Mouse (Mus musculus) heart, adult 11 months (tissue): ENCODE measurements at regions not wholly inside any gene's neighbourhood (a gene's known extent, or its start where the extent isn't known, plus 50 kb on each side); places are given as distances from the start of the nearest gene placed in this dataset.

Experiments
- DNase-seq: peaks from one replicate; pipeline ENCODE4 v3.0.0; 2022

DNA sequence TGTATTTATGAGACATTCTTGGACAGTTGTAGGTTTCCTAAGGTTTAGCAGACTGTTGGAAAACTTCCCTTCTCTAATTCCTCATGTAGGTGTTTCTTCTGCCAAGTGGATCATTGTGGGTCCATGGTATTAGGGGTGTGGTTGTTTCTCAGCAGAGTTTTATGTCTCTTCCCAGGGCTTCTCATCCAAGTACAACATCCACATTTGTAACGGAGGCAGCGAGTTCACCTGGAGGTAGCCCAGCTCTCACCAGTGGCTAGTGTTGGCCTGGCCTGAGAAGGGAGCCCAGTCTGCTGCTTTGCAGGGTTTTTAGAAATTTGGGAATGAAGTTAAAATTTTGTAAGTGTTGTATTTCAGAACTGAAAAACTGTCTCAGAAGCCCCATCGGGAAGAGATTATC lies 122.4 kb downstream of the Wnt5a start:
- DNase-seq: peak; percentile 55

DNA sequence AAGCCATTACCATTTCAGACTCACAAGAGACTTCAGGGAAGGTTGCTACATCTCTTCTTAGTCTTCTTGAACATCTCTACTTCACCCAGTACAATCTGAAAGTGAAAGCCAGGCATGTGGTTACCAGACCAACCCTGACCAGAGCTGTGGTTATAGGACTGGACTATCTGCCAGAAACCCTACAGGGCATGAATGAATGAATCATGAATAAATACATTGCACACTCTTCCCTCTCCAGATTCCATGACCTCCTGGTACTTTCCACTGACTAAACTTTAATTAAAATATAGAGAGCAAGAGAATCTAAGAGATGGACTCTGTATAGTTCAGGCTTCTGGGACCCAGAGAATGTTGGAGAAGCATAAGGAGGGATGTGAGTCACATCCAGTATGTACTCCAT lies 130.6 kb downstream of the Wnt5a start:
- peak; percentile 19 for DNase-seq

- DNase-seq: peak; percentile 65
Observed at GRCm38 (mm10) chr14:28639056-28639455, 134.5 kb downstream of the Wnt5a start.

GRCm38 (mm10) chr14:28645807-28646206 lies 141.3 kb downstream of the Wnt5a start:
- DNase-seq: peak; percentile 76

GRCm38 (mm10) chr14:28649411-28649810 lies 144.9 kb downstream of the Wnt5a start:
- no peak for DNase-seq

- DNase-seq: peak; percentile 70
Observed at GRCm38 (mm10) chr14:28653059-28653930, 148.7 kb downstream of the Wnt5a start.

DNA sequence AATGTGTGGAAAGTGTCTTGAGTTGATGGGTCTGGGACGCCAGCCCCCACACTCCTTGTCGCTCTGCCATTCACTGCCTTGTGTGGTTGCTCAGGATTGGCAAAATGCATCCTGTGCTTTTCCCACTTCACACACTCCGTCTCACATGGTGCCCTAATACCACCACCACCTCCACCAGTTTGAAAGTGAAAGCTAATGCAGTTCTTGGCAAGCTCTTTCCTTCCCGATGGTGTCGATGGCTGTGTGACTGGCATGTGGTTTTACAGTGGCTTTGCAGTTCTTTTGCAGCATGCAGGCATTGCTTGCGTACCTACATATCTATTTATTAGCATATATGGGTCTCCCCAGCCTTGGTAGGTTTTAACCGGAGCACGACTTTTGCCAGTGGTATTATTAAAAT lies 152.7 kb downstream of the Wnt5a start:
- DNase-seq: peak; percentile 83

DNA sequence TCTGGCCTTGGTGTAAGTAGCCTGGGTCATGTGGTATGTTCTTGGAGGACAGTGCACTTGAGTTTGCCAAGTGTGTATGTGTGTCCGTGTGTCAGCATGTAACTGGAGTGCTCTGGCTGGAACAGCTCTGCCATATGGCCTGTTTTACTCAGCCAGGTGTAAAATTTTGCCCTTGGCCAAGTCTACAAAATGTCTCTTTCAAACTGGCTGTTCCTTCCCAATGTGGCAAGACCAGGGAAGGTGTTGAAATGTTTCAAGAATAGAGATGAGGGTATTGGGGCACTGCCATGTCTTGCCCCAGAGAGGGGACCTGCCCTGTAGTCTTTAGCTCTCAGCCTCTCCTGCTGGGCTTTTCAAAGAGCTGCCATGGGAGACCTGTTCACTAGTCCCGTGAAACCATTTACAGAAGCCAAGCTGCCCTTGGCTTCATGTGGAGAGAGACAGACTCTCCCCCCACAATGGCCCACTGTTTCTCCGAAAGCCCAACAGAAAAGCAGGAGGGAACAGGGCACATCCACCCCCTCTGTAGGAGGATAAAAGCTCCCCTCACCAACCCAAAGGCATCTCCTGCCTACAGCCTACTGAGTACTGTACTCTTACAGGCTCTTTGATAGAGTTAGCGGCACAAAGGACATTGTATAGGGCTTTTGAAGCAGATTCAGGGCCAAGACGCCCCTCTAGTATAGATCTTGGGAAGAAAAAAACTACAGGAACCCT lies 156.5 kb downstream of the Wnt5a start:
- DNase-seq: peak; percentile 68

DNA sequence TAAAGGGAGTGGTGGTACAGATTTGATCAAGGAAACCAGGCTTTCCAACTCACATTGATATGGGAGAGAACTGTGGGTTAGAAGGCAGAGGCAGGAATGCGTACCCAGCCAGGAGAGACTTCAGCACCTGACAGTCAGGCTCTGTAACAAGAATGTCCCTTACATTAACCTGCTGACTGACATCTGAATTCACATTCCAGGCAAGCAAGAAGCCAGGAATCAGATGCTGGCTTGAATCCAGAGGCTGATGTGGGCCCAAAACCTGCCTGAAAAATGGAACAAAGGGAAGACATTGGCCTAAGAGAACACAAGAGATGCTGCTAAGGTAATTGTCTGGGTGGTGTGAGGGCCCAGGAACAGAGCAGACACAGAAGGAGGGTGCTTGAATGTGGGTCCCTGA lies 158.8 kb downstream of the Wnt5a start:
- peak; percentile 39 for DNase-seq

DNA sequence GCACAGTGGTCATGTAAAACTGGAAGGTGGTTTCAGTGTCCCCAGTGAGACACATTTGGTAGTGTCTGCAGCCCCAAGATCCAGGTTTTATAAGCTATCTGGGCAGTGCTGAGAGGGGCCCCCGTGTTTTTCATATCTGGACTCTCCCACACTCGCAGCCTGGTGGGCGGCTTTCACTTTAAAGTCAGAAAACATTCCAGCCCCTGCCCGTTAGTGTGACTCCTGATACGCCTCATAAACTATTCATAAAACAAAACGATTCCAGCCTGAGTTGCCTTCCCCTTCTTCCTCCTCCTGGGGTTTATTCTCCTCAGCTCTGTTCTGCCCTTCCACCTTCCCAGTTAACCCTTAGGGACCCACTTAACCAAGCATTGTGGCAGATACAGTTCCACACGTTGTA lies 159.6 kb downstream of the Wnt5a start:
- peak; percentile 74 for DNase-seq

GRCm38 (mm10) chr14:28675476-28675875 lies 170.9 kb downstream of the Wnt5a start:
- DNase-seq: peak; percentile 93

- no peak for DNase-seq
Observed at GRCm38 (mm10) chr14:28699780-28700179, 195.2 kb downstream of the Wnt5a start.

GRCm38 (mm10) chr14:28704729-28705128 lies 200.2 kb downstream of the Wnt5a start:
- no peak for DNase-seq

DNA sequence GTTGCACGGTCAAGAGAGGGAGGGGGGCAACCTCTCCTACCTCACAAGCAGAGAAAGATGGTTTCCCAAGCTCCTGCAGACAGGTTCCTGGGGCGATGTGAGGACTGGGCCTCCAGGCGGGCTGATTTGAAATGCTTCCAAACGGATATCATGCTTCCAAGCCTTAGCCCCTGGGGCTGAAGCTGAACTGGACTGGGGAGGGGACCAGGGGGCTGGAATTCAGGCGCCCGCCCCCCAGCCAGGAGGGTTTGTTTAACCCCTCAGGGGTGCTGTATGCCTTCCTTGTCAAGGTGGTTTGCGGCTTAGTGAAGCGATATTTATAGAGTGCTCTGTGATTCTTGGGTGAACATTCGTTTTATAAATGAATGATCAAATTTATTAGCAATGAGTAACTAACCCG lies 210.0 kb downstream of the Wnt5a start:
- DNase-seq: no peak

- DNase-seq: no peak
Observed at GRCm38 (mm10) chr14:28720545-28720944, 216.0 kb downstream of the Wnt5a start.

- no peak for DNase-seq
Observed at GRCm38 (mm10) chr14:28725666-28726065, 221.1 kb downstream of the Wnt5a start.

- DNase-seq: no peak
Observed at GRCm38 (mm10) chr14:28733496-28733895, 228.9 kb downstream of the Wnt5a start.

DNA sequence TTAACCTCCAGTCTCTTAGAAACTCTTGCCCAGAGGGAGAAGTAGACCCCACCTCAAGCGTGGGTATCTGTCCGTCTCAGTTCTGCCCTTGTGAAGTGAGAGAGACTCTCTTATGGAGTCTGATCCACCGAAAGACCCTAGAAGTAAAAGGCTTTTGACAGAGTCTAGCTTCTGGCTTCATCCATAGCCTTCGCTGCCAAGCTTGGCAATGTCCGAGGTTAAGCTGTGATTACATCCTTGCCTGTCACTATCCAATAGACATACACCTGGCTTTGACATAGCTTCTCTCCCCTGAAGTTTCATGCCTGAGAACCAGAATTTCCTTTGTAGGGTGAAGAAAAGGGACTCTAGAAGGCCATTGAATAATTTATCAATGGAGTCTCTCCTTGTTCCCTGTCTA lies 230.9 kb downstream of the Wnt5a start:
- DNase-seq: peak; percentile 33

GRCm38 (mm10) chr14:28740076-28740475 lies 235.5 kb downstream of the Wnt5a start:
- no peak for DNase-seq

DNA sequence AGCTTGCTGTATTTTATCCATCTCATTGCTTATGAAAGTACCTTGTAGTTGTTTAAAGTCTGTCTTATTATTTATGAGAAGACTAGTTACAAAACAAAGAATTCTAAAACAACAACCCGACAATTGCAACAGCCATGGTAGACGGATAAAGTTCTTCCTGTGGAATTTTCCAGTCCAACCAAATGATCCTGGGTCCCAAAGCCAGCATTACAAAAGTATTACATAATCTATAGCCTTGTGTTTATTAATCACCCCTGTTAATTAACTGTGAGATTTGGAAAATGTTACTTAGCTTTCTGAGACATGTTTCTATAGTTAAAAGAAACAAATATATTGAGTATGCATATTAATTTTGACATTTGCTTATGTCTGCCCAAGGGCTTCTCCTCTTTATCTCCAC lies 236.9 kb downstream of the Wnt5a start:
- no peak for DNase-seq

GRCm38 (mm10) chr14:28743673-28744072 lies 239.1 kb downstream of the Wnt5a start:
- no peak for DNase-seq

- no peak for DNase-seq
Observed at GRCm38 (mm10) chr14:28750301-28750700, 245.8 kb downstream of the Wnt5a start.

- DNase-seq: peak; percentile 91
Observed at GRCm38 (mm10) chr14:28765201-28765600, 252.8 kb upstream of the Lrtm1 start.

- DNase-seq: peak; percentile 45
Observed at GRCm38 (mm10) chr14:28773068-28773467, 244.9 kb upstream of the Lrtm1 start.
